Mouse (Mus musculus) urinary bladder, postnatal 4 days (tissue): Measurements from ENCODE around the gene Gm5148.

ENCODE experiments used
- DNase-seq, 2 experiments: peaks; one replicate each; pipeline ENCODE4 v3.0.0; 2021 to 2022; ENCODE audit warnings: low spot score in 2 of 2

Gm5148 gene

GRCm38 (mm10) chr3:37692945-37693344 lies 31.3 kb downstream of the Gm5148 start:
- DNase-seq, result no peak

DNA sequence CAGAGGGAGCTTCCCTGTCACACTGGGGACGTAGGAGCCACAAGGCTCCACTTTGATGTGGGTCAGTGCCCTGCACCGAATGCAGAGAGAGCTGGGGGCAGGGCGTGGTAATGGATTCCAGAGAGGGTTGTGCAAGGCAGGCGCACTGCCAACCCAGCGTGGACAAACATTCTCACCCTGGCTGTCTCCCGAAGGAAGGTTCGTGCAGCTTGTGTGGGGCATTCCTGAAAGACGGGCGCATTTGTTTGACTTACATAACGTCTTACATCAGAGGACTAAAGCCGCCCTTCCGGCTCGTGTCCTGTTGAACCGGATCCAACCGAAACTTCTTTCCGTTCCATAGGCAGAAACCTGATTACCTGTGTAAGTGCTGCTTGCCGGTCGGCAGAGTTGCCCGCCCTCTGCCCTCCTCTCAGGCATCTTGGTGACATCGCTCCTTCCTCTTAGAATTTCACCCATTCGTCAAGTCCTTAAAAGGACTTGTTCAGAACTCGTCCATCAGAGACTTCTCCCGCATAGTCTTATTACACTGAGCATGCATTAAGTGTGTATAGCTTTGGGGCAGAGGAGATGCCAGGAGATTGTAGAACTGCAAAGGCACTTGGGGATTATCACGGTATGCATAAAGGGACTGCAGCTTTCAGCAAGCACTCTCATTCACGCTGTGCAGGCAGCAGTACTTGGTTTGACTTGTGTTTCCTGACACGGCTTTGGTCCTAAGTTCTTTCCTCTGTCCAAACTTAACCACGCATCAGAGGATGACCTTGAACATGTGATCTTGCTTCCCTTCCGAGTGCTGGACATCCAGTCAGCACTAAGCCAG lies 36.9 kb downstream of the Gm5148 start:
- DNase-seq, result peak; percentile 63 to 71

DNA sequence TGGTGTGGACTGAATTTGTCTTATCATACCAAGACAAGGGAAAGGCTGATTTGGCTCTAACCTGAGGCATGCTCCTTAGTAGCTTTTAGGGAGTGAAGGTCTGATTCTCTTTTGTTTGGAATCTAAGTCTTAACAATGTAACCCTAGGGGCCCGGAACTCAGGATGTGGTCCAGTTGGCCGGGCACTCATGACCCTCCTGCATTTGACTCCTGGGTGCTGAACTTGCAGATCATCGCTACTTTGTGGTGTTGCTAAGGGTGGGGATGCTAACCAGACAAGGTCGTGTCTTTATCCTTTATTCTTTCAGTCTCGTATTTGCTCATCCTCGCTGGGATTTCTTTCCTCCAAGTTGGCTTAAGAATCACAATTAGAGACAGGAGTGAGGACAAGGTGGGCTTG lies 37.5 kb downstream of the Gm5148 start:
- DNase-seq, result no peak

- no peak for DNase-seq
Observed at GRCm38 (mm10) chr3:37686219-37686618, 38.1 kb downstream of the Gm5148 start.

DNA sequence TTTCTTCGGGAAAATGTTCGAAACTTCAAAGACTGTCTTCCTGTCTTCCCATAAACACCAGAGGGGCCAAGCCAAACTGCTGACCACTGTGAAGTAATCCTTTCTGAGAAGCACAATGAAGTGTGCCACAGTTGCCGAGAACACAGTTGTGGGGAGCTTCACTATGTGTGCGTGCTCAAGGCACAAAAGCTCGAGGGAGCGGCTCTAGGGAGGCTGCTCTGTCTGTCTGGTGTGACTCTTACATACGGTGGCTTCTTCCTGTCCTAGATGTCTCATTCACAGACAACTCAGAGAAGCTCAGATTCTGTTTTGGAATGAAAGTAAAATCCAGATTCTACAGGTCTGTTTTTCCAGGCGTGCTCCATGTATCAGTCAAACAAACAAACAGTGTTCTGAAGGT lies 48.0 kb downstream of the Gm5148 start:
- no peak for DNase-seq

- DNase-seq, result no peak
Observed at GRCm38 (mm10) chr3:37675056-37675525, 49.2 kb downstream of the Gm5148 start.

- no peak for DNase-seq
Observed at GRCm38 (mm10) chr3:37673513-37674261, 50.6 kb downstream of the Gm5148 start.

DNA sequence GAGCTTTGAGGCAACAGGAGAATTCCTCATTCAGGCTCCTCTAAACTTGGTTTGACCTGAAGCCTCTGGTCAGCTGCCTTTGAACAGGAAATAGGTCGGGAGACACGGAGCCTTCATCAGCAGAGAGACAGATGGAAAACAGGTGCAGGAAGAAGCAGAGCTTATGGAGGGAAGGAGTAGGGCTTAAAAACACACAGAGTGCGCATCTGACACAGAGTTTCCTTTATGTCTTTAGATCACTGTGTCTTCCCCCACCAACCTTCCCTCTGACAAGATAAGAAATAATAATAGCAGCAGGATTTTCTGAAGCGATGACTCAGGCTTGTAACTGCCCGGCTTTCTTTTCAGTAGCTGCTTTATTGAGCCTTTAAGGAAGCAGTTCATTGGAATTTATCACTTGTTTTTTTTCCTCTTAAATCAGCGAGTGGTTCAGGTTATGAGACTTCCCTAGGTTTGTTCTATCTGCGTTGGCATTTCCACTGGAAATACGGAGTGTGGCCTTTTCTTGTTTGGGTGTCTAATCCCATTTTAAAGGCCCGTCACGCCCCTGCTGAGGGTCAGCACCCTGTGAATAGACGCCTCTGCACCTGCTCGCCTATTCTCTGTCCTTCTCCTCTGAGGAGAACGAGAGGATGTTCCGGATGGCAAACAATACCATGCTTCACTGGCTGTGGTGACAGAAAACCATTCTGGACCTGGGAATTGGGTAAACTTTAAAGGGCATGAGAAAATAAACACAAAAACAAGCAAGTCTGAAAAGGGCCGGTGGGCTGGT lies 51.8 kb downstream of the Gm5148 start:
- no peak for DNase-seq

- DNase-seq, result no peak
Observed at GRCm38 (mm10) chr3:37669100-37669499, 55.2 kb downstream of the Gm5148 start.

DNA sequence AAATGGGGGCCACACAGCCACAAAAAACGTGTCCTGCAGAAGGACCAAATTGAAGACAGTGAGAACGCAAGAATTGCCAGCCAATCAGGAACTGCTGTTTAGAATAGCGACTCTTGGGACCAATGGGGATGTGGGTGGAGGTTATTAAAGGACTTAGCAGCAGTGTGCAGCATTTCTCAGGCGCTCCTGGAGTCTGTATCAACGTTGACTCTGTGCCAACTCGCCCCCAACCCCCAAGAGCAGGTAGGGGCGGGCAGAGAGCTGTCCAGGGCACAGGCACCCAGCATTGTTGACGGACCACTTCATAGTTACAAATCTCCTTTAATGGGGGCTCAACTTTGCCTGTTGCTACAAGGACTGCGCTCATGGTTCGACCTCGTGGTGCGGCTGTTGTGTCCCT lies 55.6 kb downstream of the Gm5148 start:
- no peak for DNase-seq

- no peak for DNase-seq
Observed at GRCm38 (mm10) chr3:37667736-37668135, 56.6 kb downstream of the Gm5148 start.

DNA sequence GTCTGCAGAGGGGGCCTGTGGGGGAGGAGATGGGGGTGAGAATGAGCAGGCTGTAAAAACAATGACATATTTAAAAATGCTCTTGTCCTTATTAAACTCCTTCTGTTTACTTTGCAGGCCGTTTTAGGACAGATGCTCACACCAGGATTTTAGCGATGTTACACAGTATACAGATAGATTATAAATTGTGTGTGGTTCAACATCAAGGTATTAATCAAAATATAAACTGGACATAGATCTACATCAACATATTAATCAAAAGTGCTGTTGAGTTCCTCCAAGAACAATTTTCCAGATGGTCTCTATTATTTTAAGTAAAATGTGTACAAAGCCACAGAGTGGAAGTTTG lies 57.2 kb downstream of the Gm5148 start:
- no peak for DNase-seq

DNA sequence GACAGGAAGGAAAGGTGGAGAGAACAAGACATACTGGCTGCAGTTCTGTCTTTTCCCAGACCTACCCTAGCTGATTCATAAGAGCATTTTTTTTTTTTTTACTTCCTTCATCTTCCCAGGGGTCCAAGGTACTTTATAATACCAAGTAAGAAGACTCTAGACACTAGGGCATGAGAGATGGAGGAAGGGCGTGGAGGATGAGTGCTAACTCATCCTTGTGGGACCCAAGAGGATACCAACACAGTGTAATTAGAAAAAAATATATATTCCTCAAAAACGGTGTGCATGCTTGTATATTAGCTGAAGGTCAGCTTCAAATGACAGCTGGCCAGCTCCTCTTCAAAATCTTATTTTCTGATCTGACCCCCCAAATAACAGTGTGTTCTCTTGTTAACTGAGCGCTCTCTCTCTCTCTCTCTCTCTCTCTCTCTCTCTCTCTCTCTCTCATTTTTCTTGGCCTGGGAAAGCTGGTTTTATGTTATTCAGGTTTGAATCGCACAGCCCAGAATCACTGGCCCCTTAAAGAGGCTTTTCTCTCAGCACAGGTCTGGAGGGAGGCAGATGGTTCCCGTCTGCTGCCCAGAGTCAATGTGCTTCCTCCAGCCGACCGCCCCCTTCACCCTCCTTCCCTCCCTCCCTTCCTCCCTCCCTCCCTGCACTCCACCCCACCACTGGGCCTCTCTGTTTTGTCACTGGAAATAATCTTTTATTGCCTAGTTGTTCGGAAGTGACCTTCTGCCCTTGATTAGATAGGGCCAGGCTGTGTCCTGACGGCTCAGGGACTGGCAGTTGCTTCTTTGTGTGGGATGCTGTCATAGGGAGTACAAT lies 57.8 kb downstream of the Gm5148 start:
- DNase-seq, result peak in 1 of 2 experiments; percentile 44
